Mouse (Mus musculus) thymus, adult 2 months (tissue): ENCODE measurements at regions not wholly inside any gene's neighbourhood (a gene's known extent, or its start where the extent isn't known, plus 50 kb on each side); places are given as distances from the start of the nearest gene placed in this dataset.

Experiments
- CTCF ChIP-seq: fragments of 200-500 bp; IDR thresholded peaks from 2 replicates; pipeline ENCODE4 v1.5.1; 2012; ENCODE audit warnings: mild to moderate bottlenecking, control low read depth, low read length, moderate library complexity, borderline replicate concordance; ENCODE audit not compliant: control insufficient read depth, poor library complexity, insufficient read depth; ENCODE audit errors: extremely low read depth
- POLR2A ChIP-seq: fragments of 200-500 bp; IDR thresholded peaks from 2 replicates; pipeline ENCODE4 v1.6.1; 2012; ENCODE audit warnings: mild to moderate bottlenecking, low read length, control low read depth, moderate library complexity; ENCODE audit not compliant: control insufficient read depth, poor library complexity, insufficient read depth; ENCODE audit errors: extremely low read depth

DNA sequence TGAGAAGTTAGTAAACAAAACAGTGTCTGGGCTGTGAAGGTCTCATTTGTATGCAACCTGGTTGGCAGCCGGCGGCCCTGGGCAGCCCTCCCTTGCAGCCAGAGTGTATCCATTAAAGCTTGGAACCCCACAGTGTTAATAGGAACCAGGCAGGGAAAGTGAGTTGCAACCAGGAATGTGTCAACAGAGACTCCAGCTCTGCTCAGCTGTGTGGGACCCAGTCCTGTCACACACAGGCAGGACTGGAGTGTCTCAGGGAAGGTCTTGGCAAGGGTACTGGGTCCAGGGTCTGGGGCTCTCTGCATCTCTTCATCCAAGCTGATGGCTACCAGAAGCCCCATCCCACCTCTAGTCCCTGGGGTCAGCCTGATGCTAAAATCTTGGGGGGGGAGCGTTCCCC is 556.8 kb upstream of the 3110018I06Rik start:
- TF ChIP-seq CTCF (no peak), POLR2A (no peak)
